Mouse (Mus musculus) ES-Bruce4 (cell line): Measurements from ENCODE around the gene Kdm2b. TPM values are rescaled to one million over a fixed set of nuclear protein-coding genes. Genes with fewer than 3 reads are reported as not detected.

Experiments used
- H3K27ac ChIP-seq: 2 replicates; pipeline ENCODE4 v1.5.1; 2012; ENCODE audit warnings: low read length, inconsistent platforms; ENCODE audit not compliant: insufficient read depth
- H3K27me3 ChIP-seq: 2 replicates; pipeline ENCODE4 v1.6.1; 2012; ENCODE audit warnings: mild to moderate bottlenecking, low read length, inconsistent platforms; ENCODE audit not compliant: control insufficient read depth, poor library complexity, insufficient read depth, severe bottlenecking
- H3K36me3 ChIP-seq: 2 replicates; pipeline ENCODE4 v1.6.1; 2012; ENCODE audit warnings: inconsistent platforms, mild to moderate bottlenecking, low read length, moderate library complexity; ENCODE audit not compliant: control insufficient read depth, poor library complexity, insufficient read depth, severe bottlenecking
- H3K4me1 ChIP-seq: one replicate; pipeline ENCODE4 v1.8.1; 2011; ENCODE audit warnings: low read length; ENCODE audit not compliant: control insufficient read depth, insufficient read depth
- H3K4me3 ChIP-seq: 2 replicates; pipeline ENCODE4 v1.5.1; 2011; ENCODE audit warnings: low read depth, mild to moderate bottlenecking, low read length
- H3K9ac ChIP-seq: 2 replicates; pipeline ENCODE4 v1.6.1; 2012; ENCODE audit warnings: low read depth, mild to moderate bottlenecking, inconsistent platforms; ENCODE audit not compliant: poor library complexity, severe bottlenecking
- H3K9me3 ChIP-seq: replicated peaks from 2 replicates; pipeline ENCODE4 v1.6.1; 2012; ENCODE audit warnings: mild to moderate bottlenecking, low read length, inconsistent platforms; ENCODE audit not compliant: control insufficient read depth, poor library complexity, insufficient read depth, severe bottlenecking
- CTCF ChIP-seq: IDR thresholded peaks from one replicate; pipeline ENCODE4 v1.8.1; 2011; ENCODE audit warnings: low read depth, low read length
- EP300 ChIP-seq: IDR thresholded peaks from 2 replicates; pipeline ENCODE4 v1.6.1; 2011; ENCODE audit warnings: low read depth, low read length; ENCODE audit not compliant: insufficient read depth
- POLR2A ChIP-seq: IDR thresholded peaks from one replicate; pipeline ENCODE4 v1.8.1; 2011; ENCODE audit warnings: low read length; ENCODE audit not compliant: insufficient read depth
- polyA plus RNA-seq: library from polyadenylated mRNA; stranded (reverse); fragments of >200 nt; gene quantifications from 2 replicates; pipeline ENCODE4 v1.2.4, GENCODE M21; 2011; ENCODE audit warnings: low read depth; ENCODE audit not compliant: missing spikeins, insufficient read depth, insufficient read length

The Kdm2b gene
- polyA plus RNA-seq, 1 experiment = 56.8 TPM

GRCm38 (mm10) chr5:123031312-123031711, 41.7 kb upstream of the Kdm2b start:
- Histone ChIP-seq H3K4me1 (peaks cover 2% of the 10 kb centered on the region), H3K27me3 (no peaks in the 10 kb centered on the region), H3K4me3 (no peak overlapping the region), H3K9ac (no peak overlapping the region), H3K36me3 (no peaks in the 10 kb centered on the region), H3K9me3 (0 out of 2 replicates have a peak, but pooled peaks cover 3% of the 10 kb centered on the region), H3K27ac (no peak overlapping the region)
- TF ChIP-seq CTCF = peak; percentile 9
- TF ChIP-seq POLR2A = no peak

- no peak overlapping the region for H3K4me3 ChIP-seq
- H3K27ac ChIP-seq = no peak overlapping the region
- no peak overlapping the region for H3K9ac ChIP-seq
- peaks cover 4% of the 10 kb centered on the region for H3K4me1 ChIP-seq
- no peaks in the 10 kb centered on the region for H3K36me3 ChIP-seq
- no peaks in the 10 kb centered on the region for H3K27me3 ChIP-seq
- TF ChIP-seq EP300 = no peak
- no peak for TF ChIP-seq POLR2A
- no peak for TF ChIP-seq CTCF
- H3K9me3 ChIP-seq = 0 out of 2 replicates have a peak, but pooled peaks cover 3% of the 10 kb centered on the region
Measured at GRCm38 (mm10) chr5:123029729-123030128, 40.1 kb upstream of the Kdm2b start.

GRCm38 (mm10) chr5:123027436-123027835, 37.8 kb upstream of the Kdm2b start:
- no peaks in the 10 kb centered on the region for H3K36me3 ChIP-seq
- H3K9ac ChIP-seq = no peak overlapping the region
- H3K4me1 ChIP-seq = peaks cover 4% of the 10 kb centered on the region
- TF ChIP-seq EP300 (no peak), CTCF (no peak), POLR2A (no peak)
- H3K27ac ChIP-seq = no peak overlapping the region
- 0 out of 2 replicates have a peak, but pooled peaks cover 3% of the 10 kb centered on the region for H3K9me3 ChIP-seq
- H3K4me3 ChIP-seq = no peak overlapping the region
- H3K27me3 ChIP-seq = no peaks in the 10 kb centered on the region

- Histone ChIP-seq H3K27me3 (no peaks in the 10 kb centered on the region), H3K9ac (no peak overlapping the region), H3K4me1 (peaks cover 4% of the 10 kb centered on the region), H3K27ac (no peak overlapping the region), H3K36me3 (no peaks in the 10 kb centered on the region), H3K4me3 (no peak overlapping the region), H3K9me3 (0 out of 2 replicates have a peak, but pooled peaks cover 3% of the 10 kb centered on the region)
- no peak for TF ChIP-seq CTCF
- no peak for TF ChIP-seq POLR2A
- no peak for TF ChIP-seq EP300
Measured at GRCm38 (mm10) chr5:123026414-123026813, 36.8 kb upstream of the Kdm2b start.

- Histone ChIP-seq H3K27me3 (no peaks in the 10 kb centered on the region), H3K9me3 (no peaks in the 10 kb centered on the region), H3K4me1 (peaks cover 4% of the 10 kb centered on the region), H3K9ac (no peak overlapping the region), H3K4me3 (no peak overlapping the region), H3K27ac (no peak overlapping the region), H3K36me3 (no peaks in the 10 kb centered on the region)
- TF ChIP-seq POLR2A (no peak), EP300 (no peak), CTCF (no peak)
Measured at GRCm38 (mm10) chr5:123024965-123025573, 35.4 kb upstream of the Kdm2b start.

- no peaks in the 10 kb centered on the region for H3K27me3 ChIP-seq
- H3K27ac ChIP-seq = no peak overlapping the region
- peaks cover 4% of the 10 kb centered on the region for H3K4me1 ChIP-seq
- H3K9me3 ChIP-seq = no peaks in the 10 kb centered on the region
- H3K36me3 ChIP-seq = no peaks in the 10 kb centered on the region
- no peak overlapping the region for H3K9ac ChIP-seq
- TF ChIP-seq CTCF (no peak), POLR2A (no peak), EP300 (no peak)
- no peak overlapping the region for H3K4me3 ChIP-seq
Measured at GRCm38 (mm10) chr5:123024312-123024711, 34.7 kb upstream of the Kdm2b start.
